Mouse (Mus musculus) thymus, postnatal 10 days (tissue): ENCODE results near the gene Ifna1.
A peak's percentile ranks its signal among the peaks of the same experiment; 100 is the strongest.
"Not testable (repeated sequence)": the region's sequence is repeated elsewhere in the genome, so short reads cannot be mapped to it uniquely, and the experiment has no call there.

Experiments used
- DNase-seq, 2 experiments: peaks; one replicate each; pipeline ENCODE4 v3.0.0; 2021; ENCODE audit warnings: low spot score in 2 of 2

Gene Ifna1

GRCm38 (mm10) chr4:88849698-88850097 is at the start of gene Ifna1:
Gene Ifna1, plus strand, starts transcription at chr4:88850087.
- no peak for DNase-seq

GRCm38 (mm10) chr4:88802954-88803353 is 46.9 kb upstream of the Ifna1 start, which contains the start of gene Gm13287:
Gene Gm13287, plus strand, starts transcription at chr4:88803254.
- DNase-seq = not testable (repeated sequence)

GRCm38 (mm10) chr4:88805231-88805630 is 44.7 kb upstream of the Ifna1 start, which contains the start of gene Gm13288:
Gene Gm13288, plus strand, starts transcription at chr4:88805531.
- not testable (repeated sequence) for DNase-seq

GRCm38 (mm10) chr4:88805761-88806160 is 44.1 kb upstream of the Ifna1 start:
- not testable (repeated sequence) for DNase-seq

- no peak for DNase-seq
Measured at GRCm38 (mm10) chr4:88815928-88816327, 34.0 kb upstream of the Ifna1 start, which contains the start of gene Ifna7. Gene Ifna7, plus strand, starts transcription at chr4:88816228.

- no peak for DNase-seq
Measured at GRCm38 (mm10) chr4:88819659-88820058, 30.2 kb upstream of the Ifna1 start, which contains the start of gene Ifna11. Gene Ifna11, plus strand, starts transcription at chr4:88819959.

- DNase-seq = peak in 1 of 2 experiments; percentile 22
Measured at GRCm38 (mm10) chr4:88822995-88823394, 26.9 kb upstream of the Ifna1 start.

- DNase-seq = not testable (repeated sequence)
Measured at GRCm38 (mm10) chr4:88827116-88827515, 22.8 kb upstream of the Ifna1 start, which contains the start of gene Ifna6. Gene Ifna6, plus strand, starts transcription at chr4:88827416.

GRCm38 (mm10) chr4:88830523-88830922 is 19.4 kb upstream of the Ifna1 start:
- peak in 1 of 2 experiments; percentile 32 for DNase-seq

- DNase-seq = not testable (repeated sequence)
Measured at GRCm38 (mm10) chr4:88835225-88835624, 14.7 kb upstream of the Ifna1 start, which contains the start of gene Ifna5. Gene Ifna5, plus strand, starts transcription at chr4:88835525.

- no peak for DNase-seq
Measured at GRCm38 (mm10) chr4:88838828-88839227, 11.1 kb upstream of the Ifna1 start.

- no peak for DNase-seq
Measured at GRCm38 (mm10) chr4:88840058-88840457, 9.8 kb upstream of the Ifna1 start.

GRCm38 (mm10) chr4:88841438-88841911 is 8.4 kb upstream of the Ifna1 start, which contains the start of gene Ifna4:
Gene Ifna4, plus strand, starts transcription at chr4:88841861.
- DNase-seq = no peak

GRCm38 (mm10) chr4:88845334-88845733 is 4.6 kb upstream of the Ifna1 start:
- DNase-seq = no peak

GRCm38 (mm10) chr4:88851026-88851763 is 1.3 kb downstream of the Ifna1 start:
- no peak for DNase-seq

GRCm38 (mm10) chr4:88859214-88859613 is 9.3 kb downstream of the Ifna1 start:
- DNase-seq = no peak

GRCm38 (mm10) chr4:88863309-88863708 is 13.4 kb downstream of the Ifna1 start:
- DNase-seq = no peak

GRCm38 (mm10) chr4:88864599-88864998 is 14.7 kb downstream of the Ifna1 start:
- DNase-seq = peak; percentile 36 to 57

- DNase-seq = no peak
Measured at GRCm38 (mm10) chr4:88865011-88865569, 15.2 kb downstream of the Ifna1 start.

- peak; percentile 69 to 86 for DNase-seq
Measured at GRCm38 (mm10) chr4:88867366-88867925, 17.6 kb downstream of the Ifna1 start.

- DNase-seq = peak; percentile 42 to 53
Measured at GRCm38 (mm10) chr4:88867926-88868911, 18.3 kb downstream of the Ifna1 start.
